Mouse (Mus musculus) v-Abl transformed pro-B cells (cell line): ENCODE measurements around the gene Dmd.

Experiments
- in situ Hi-C, 2 experiments: fragments of 400-800 bp; cut with MboI; formaldehyde crosslinking; loops; one replicate each; pipeline ENCODE4 v1.15.1; 2025; ENCODE audit not compliant: unreplicated experiment in 2 of 2

Dmd gene

DNA sequence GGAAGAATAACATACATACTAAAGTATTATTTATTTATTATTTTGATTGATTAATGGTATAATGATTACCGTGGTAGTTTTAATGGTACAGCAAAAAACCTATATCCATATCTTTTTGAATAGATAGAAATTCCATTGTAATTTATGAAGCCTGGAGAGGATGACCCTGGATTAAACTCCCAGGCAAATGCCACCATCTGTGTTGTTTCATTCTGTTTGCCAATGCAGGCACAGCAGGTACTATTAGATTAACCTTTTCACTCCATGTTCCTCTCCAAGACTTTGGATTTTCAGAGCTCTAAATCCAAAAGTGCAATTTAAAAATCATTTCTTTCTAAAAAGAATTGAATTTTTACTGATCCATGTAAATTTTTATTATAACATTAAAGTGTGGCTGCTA lies 1383.5 kb downstream of the Dmd start:
- in situ Hi-C loops = no loop called here

DNA sequence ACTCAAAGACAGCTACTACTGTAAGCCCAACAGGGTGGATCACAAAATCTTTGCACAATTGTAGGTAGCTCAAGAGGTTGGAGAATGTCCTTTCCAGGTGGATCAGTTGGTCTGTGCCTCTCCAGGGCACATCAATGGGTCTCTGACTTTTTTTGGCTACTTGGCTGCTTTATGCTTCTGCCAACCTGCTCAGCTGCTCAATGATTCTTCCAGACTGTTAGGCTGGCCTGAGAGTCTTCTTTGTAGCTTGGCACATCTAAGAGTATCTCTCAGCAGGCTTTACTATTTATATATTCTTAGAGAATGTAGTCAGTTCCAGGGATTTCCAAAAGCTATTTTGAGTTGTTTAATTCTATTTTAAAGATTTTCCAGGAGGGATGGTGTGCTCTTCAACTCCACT lies 1416.3 kb downstream of the Dmd start:
- in situ Hi-C loops = no loop called here

- in situ Hi-C loops = no loop called here
Measured at GRCm38 (mm10) chrX:84435608-84436007, 1486.9 kb downstream of the Dmd start.

DNA sequence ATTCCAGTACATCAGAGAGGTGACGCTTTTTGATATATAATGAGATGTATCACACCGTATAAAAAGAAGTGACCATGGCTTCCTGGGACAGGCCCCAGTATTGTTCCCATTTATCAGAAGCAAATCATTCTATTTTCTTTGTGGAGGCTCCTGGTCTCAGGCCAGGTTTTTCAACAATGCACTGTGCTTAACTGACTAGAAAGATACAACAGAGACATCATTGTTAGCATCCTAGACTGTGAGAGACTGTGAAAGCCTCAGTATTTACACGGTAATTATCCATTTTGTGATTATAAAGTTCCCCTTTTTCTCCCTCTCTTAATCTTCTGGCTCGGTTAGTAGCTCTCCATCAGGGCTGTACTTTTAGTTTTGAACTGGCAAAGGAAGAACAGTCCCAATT lies 1487.9 kb downstream of the Dmd start:
- in situ Hi-C loops = no loop called here

GRCm38 (mm10) chrX:84442996-84443395 lies 1494.3 kb downstream of the Dmd start:
- in situ Hi-C loops = no loop called here

DNA sequence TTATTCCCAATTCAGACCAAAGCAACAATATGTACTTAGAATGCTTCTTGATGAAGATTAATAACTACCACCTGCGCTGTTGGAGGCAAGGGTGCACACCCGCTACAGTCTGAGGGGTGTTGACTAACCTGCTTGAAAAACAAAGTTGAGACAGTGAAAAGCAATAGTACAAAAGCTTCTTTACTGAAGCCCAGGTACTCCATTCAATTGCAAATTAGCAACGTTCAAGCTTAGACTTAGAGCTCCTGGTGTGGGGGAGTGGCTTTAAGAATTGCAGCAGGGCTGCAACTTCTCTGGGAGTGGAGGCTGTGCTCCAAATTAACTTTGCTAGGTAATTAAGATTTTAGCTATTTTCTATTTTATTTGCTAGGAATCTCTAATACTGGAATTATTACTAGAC lies 1495.3 kb downstream of the Dmd start:
- in situ Hi-C loops = no loop called here

- in situ Hi-C loops = no loop called here
Measured at GRCm38 (mm10) chrX:84444638-84445037, 1496.0 kb downstream of the Dmd start.

DNA sequence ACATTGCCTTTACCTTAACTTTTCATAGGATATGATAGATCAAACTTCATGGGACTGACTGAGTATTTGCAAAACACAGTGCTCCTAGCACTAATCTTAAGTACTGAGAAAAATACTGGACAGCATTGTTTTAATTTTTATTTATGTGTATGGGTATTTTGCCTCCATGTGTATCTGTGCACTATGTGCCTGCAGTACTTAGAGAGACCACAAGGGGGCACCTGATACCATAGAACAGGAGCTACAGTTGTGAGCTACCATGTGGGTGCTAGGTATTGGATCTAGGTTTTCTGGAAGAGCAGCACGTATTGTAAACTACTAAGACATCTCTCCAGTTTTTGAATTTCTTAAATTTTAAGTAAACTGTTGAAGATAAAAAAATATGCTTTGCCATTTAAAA lies 1505.8 kb downstream of the Dmd start:
- in situ Hi-C loops = loop anchor here (5.0 to 25.0 kb wide), 2 partner anchors 1193 to 1483 kb away; no protein-coding TSS in a partner anchor

DNA sequence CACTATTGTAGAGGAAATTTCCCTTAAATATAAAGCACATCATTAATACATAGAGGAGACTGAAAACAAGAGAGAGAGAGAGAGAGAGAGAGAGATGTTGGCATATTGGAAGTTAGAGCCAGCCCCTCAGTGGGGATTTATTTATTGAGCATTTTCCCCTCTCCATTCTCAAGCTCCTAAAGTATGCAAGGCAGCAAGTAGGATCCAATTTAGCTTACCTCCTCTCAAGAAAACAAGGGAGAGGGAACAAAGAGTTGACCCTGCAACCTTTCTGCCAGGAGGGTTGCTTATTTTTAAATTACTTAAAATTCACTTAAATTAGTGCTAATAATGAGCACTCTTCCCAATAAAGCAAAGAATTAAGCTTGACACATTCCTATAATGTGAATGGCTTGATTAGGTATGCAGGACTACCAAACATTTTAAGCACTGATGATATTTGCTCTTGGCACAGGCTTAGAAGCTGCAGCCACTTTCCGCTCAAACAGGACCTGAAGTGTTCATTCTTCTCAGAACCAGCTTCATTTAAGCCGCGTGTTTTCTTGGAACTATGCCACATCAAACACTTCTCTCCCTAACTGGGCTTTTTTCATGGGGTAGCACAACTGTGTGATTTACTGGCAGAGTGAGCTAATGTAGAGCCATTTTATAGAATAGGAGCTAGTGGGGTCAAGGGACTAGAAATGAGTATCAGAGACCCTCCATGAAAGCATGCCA lies 1566.1 kb downstream of the Dmd start:
- in situ Hi-C loops = no loop called here

GRCm38 (mm10) chrX:84551995-84552394 lies 1603.3 kb downstream of the Dmd start:
- in situ Hi-C loops = no loop called here

- in situ Hi-C loops = no loop called here
Measured at GRCm38 (mm10) chrX:84553441-84553840, 1604.8 kb downstream of the Dmd start.

DNA sequence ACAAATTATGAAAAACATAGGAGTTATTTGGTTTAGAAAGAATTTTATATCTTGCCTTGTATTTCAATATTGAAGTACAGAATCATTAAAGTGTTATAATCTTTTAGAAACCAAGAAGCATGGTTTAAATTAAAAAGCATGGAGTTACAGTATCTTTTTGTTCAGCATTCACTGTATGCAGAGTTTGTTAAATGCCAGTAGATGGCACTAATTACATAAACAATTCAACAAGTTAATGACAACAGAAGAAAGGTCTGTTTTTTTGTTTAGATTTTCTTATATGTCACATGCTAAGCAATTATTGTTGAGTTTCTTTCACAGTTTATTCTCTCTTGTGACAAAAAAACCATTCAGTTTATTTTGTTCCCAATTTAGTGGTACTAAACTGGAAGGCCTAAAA lies 1649.8 kb downstream of the Dmd start:
- in situ Hi-C loops = no loop called here

GRCm38 (mm10) chrX:84640446-84640845 lies 1691.8 kb downstream of the Dmd start:
- in situ Hi-C loops = no loop called here

GRCm38 (mm10) chrX:84747683-84748082 lies 1799.0 kb downstream of the Dmd start:
- in situ Hi-C loops = no loop called here

DNA sequence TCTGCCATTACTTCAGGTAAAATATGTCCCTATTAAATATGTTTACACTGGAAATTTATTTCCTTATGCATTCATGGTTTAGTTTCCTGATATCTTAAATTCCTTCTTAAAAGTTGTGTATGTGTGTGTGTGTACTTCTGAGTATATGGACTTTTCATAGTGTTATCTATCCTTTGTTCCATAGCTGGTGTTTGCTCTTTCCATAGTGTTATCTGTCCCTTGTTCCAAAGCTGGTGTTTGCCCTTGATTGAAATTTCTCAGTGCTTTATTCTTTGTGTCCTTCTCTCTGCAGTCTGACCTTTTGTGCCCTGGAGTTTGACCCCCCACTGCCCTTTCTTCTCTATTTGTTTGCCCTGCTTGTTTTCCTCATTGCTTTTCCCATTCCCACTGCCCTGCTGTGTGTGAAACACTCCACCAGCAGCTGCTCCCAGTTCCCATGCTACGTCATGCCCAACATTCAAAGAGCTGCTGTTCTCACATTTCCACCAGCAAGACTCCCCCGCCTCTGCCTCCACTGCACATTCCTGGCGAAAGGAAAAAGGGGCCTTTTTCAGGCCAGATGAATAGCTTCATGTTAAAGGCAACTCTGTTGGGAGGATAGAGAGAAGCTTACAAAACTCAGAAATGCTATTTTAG lies 1911.5 kb downstream of the Dmd start:
- in situ Hi-C loops = no loop called here

- in situ Hi-C loops = no loop called here
Measured at GRCm38 (mm10) chrX:84873090-84873489, 1924.4 kb downstream of the Dmd start.

- in situ Hi-C loops = no loop called here
Measured at GRCm38 (mm10) chrX:84878125-84878524, 1929.5 kb downstream of the Dmd start.

DNA sequence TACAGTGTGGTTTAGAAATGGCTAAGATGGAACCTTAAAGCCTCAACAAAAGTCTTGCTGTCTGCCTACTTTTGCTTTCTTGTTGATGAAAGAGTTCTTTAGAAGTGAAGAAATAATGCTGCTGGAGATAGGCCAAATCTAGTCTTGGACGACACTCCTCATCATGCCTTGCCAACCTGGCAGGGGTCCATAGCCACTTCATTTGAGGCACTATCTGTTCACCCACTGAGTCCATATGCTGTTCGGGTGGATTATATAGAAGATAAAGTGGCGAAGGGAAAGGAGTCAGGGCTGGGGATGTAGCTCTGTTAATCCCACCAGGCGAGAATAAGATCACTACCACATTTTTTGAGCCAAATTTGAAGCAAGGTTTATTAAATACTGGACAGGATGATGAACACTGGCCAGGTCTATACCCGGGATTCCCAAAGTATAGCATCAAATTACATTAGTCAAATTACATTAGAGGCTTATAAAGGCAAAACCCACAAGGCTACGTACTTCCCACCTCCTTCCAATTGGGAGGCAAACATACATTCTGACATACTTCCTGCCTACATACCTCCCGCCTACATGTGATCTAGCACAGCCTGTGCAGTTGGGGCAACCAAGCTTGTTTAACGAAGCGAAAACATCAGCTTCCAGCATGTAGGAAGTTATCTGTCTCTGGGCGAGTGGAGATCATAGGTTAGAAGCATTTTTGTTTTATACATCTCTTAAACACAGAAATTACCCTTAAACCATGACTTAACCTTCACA lies 1984.2 kb downstream of the Dmd start:
- in situ Hi-C loops = no loop called here

GRCm38 (mm10) chrX:84960557-84960956 lies 2011.9 kb downstream of the Dmd start:
- in situ Hi-C loops = no loop called here

GRCm38 (mm10) chrX:84960972-84961371 lies 2012.3 kb downstream of the Dmd start:
- in situ Hi-C loops = no loop called here

DNA sequence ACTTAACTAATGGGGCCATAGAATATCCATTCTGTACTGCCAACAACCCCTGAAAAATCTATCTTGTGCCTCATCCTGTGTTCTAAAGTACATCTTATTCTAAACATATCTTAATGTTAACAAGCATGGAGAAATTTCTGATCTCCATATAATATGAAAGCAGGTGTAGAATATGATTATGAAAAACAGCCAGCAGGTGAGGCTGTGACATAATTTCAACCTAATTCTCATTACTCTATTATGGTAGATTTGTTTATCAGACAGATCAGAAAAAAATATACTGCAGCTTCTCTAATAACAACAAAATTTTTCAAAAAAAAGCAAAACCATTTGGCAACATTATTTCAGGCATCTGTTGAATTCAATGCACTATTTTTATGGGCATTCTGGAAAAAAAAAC lies 2059.6 kb downstream of the Dmd start:
- in situ Hi-C loops = no loop called here
